Mouse (Mus musculus): Measurements from ENCODE around the gene Sesn1. TPM values are rescaled to one million over a fixed set of nuclear protein-coding genes. Genes with fewer than 3 reads are reported as not detected.

Gene Sesn1
- 15.9 and 20.8 TPM in 2 replicates for polyA plus RNA-seq (2012; rRNA removed)

DNA sequence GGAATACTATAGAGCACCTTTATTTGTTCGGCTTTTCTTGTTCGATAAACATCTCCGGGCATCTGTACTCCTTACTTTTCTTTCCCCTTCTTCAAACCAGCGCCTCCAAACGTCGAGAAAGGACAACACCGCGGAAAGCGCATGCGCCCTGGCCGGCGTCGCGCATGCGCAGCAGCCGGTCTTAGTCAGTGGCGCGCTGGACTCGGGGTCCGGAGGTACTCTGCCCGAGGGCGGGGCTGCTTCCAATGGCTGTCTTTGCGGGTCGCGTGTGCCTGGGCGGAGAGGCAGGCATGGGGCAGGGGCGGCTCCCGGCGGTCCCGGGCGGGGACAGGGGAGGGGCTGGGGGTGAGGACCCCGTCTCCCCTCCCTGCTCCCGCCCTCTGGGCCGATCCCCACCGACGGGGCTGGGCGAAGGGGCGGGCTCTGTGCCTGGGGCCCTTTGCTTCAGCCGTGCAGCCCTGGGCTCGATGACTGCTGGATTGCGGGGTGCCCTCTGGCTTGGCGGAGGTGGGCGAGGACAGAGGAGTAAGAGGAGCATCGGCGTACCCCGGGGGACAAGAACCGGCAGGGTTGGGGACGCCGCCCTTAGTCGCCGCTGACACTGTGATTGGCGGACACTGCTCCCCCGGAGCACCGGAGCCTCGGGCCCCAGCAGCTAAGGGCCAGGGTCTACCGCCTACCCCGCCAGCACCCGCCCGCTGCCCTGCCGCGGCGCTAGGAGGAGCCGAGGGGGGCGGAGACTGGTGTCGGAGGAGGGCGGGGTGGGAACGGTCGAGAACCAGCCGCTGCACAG, at the start of gene Sesn1, which contains the start of gene Cep57l1:
Sesn1 (plus strand) TSS at position 165 of the 793 bp plus-strand sequence.
Cep57l1 (minus strand) TSS at position 101 of the 793 bp plus-strand sequence.
- DNase-seq: peak; percentile 90
- TF ChIP-seq POLR2A (IDR thresholded peaks at IDR 0.05; ENCODE audit: borderline replicate concordance, extremely low read depth, low read depth, low read length) (peak; percentile 43; the same call in 1 of the 2 replicates), CTCF (IDR thresholded peaks at IDR 0.05; ENCODE audit: insufficient read depth, low read length) (no peak)
- Histone ChIP-seq H3K4me3 (replicated peaks; ENCODE audit: extremely low read depth, low read depth, low read length) (peak within 1 kb of the TSS; percentile 86), H3K4me1 (ENCODE audit: control insufficient read depth, insufficient read depth, low read length) (peaks cover 16% of the 10 kb centered on the region; the same call in 1 of the 2 replicates)
- under 1% methylated on average over 69 of the region's 69 CpGs for WGBS

- TF ChIP-seq POLR2A (IDR thresholded peaks at IDR 0.05; ENCODE audit: borderline replicate concordance, extremely low read depth, low read depth, low read length) (no peak), CTCF (IDR thresholded peaks at IDR 0.05; ENCODE audit: insufficient read depth, low read length) (no peak)
- no peak for DNase-seq
- Histone ChIP-seq H3K4me3 (replicated peaks; ENCODE audit: extremely low read depth, low read depth, low read length) (no peak overlapping the region), H3K4me1 (ENCODE audit: control insufficient read depth, insufficient read depth, low read length) (no peaks in the 10 kb centered on the region; the same call in 1 of the 2 replicates)
- 90% methylated on average over 3 of the region's 3 CpGs for WGBS
These were observed 48.9 kb upstream of the Sesn1 start for GRCm38 (mm10) chr10:41760866-41761265.

GRCm38 (mm10) chr10:41763741-41764385, 45.9 kb upstream of the Sesn1 start:
- no peak for DNase-seq
- Histone ChIP-seq H3K4me3 (replicated peaks; ENCODE audit: extremely low read depth, low read depth, low read length) (no peak overlapping the region), H3K4me1 (ENCODE audit: control insufficient read depth, insufficient read depth, low read length) (no peaks in the 10 kb centered on the region; the same call in 1 of the 2 replicates)
- WGBS: 51% methylated on average over 3 of the region's 3 CpGs
- TF ChIP-seq POLR2A (IDR thresholded peaks at IDR 0.05; ENCODE audit: borderline replicate concordance, extremely low read depth, low read depth, low read length) (no peak), CTCF (IDR thresholded peaks at IDR 0.05; ENCODE audit: insufficient read depth, low read length) (no peak)

GRCm38 (mm10) chr10:41765586-41765985, 44.1 kb upstream of the Sesn1 start:
- Histone ChIP-seq H3K4me1 (ENCODE audit: control insufficient read depth, insufficient read depth, low read length) (no peaks in the 10 kb centered on the region), H3K4me3 (replicated peaks; ENCODE audit: extremely low read depth, low read depth, low read length) (no peak overlapping the region)
- whole genome bisulfite sequencing: 95% methylated on average over 4 of the region's 4 CpGs
- TF ChIP-seq CTCF (IDR thresholded peaks at IDR 0.05; ENCODE audit: insufficient read depth, low read length) (no peak), POLR2A (IDR thresholded peaks at IDR 0.05; ENCODE audit: borderline replicate concordance, extremely low read depth, low read depth, low read length) (no peak)
- DNase-seq: no peak

DNA sequence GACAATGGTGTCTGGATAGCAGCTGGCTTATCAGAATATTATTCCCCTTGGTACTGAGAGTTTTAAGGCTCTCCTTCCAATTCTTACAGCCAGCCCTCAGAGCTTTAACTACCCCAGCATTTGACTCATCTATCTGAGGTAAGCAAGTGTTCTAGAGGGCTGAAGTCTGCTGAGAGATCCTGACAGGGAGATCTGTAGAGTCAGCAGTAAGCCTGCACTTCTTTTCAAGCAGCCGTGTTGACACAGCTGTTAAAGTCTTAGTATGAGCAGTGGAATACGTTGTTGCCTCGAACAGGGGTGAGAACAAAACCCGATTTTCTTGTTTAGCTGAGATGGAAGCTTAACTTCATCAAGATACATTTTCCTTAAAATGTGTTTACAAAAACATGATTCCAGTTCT, 43.5 kb upstream of the Sesn1 start:
- 69% methylated on average over 4 of the region's 4 CpGs for WGBS
- no peak overlapping the region for H3K4me3 ChIP-seq (replicated peaks; ENCODE audit: extremely low read depth, low read depth, low read length)
- H3K4me1 ChIP-seq (ENCODE audit: control insufficient read depth, insufficient read depth, low read length): no peaks in the 10 kb centered on the region
- DNase-seq: no peak
- TF ChIP-seq CTCF (IDR thresholded peaks at IDR 0.05; ENCODE audit: insufficient read depth, low read length): no peak
- no peak for TF ChIP-seq POLR2A (IDR thresholded peaks at IDR 0.05; ENCODE audit: borderline replicate concordance, extremely low read depth, low read depth, low read length)

DNA sequence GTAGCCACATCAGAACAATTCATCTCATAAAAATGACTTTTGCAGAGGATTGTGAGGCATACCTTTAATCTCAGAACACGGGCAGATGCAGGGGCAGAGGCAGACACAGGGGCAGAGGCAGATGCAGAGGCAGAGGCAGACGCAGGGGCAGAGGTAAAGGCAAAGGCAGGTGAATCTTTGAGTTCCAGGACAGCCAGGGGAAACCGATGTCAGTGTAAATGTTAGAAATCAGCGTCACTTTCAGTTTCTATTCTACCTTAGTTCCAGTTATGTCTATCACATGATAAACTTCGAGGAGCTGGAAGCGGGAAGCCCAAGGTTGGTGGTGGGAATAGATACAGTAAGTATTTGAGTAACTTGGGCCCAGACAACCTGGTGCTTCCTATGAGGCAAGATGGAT, 42.5 kb upstream of the Sesn1 start:
- no peak overlapping the region for H3K4me3 ChIP-seq (replicated peaks; ENCODE audit: extremely low read depth, low read depth, low read length)
- no peak for DNase-seq
- TF ChIP-seq CTCF (IDR thresholded peaks at IDR 0.05; ENCODE audit: insufficient read depth, low read length) (no peak), POLR2A (IDR thresholded peaks at IDR 0.05; ENCODE audit: borderline replicate concordance, extremely low read depth, low read depth, low read length) (no peak)
- no peaks in the 10 kb centered on the region for H3K4me1 ChIP-seq (ENCODE audit: control insufficient read depth, insufficient read depth, low read length)
- WGBS: 88% methylated on average over 6 of the region's 6 CpGs

DNA sequence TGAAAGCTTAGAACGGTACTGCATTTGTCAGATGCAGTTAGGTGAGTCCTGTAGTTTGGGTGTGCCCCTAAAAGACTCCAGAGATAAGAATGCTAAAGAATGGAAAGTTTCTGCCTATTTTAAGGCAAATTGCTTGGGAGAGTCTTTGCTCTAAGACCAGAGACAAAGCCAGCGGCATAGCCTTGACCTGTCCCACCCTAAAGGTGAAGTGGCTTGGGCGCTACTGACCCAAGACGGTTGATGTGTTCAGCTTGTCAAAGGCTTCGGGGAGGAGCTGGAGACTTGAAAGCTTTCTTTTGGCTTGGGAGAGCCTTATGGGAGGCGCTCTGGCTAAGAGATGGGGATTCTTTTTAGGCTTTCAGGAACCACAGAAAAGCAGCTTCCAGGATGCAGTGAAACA, 17.4 kb upstream of the Sesn1 start:
- WGBS: 96% methylated on average over 6 of the region's 6 CpGs
- no peak for DNase-seq
- Histone ChIP-seq H3K4me1 (ENCODE audit: control insufficient read depth, insufficient read depth, low read length) (no peaks in the 10 kb centered on the region), H3K4me3 (replicated peaks; ENCODE audit: extremely low read depth, low read depth, low read length) (no peak overlapping the region)
- no peak for TF ChIP-seq POLR2A (IDR thresholded peaks at IDR 0.05; ENCODE audit: borderline replicate concordance, extremely low read depth, low read depth, low read length)
- TF ChIP-seq CTCF (IDR thresholded peaks at IDR 0.05; ENCODE audit: insufficient read depth, low read length): no peak

DNA sequence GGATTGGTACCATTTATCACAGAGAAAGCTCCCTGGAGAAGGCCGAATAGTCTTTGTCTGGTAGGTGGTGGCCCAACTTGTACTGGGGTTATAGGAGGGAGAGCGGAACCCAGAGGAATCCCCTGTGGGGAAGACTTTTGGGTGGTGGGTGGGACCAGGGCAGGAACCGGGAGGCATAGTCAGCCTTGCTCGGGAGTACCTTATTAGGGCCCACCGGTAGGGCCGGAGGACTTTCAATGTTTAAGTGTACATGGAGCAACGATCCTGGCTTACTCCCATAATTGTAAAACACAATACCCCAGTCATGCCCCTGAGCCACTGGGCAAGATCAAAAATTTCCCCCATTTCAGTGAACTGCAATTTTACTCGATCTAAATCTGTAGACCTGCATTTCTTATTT, 12.5 kb upstream of the Sesn1 start:
- no peaks in the 10 kb centered on the region for H3K4me1 ChIP-seq (ENCODE audit: control insufficient read depth, insufficient read depth, low read length)
- WGBS: 97% methylated on average over 8 of the region's 8 CpGs
- no peak for TF ChIP-seq POLR2A (IDR thresholded peaks at IDR 0.05; ENCODE audit: borderline replicate concordance, extremely low read depth, low read depth, low read length)
- TF ChIP-seq CTCF (IDR thresholded peaks at IDR 0.05; ENCODE audit: insufficient read depth, low read length): no peak

GRCm38 (mm10) chr10:41803467-41803866, 6.3 kb upstream of the Sesn1 start:
- 98% methylated on average over 8 of the region's 8 CpGs for whole genome bisulfite sequencing
- no peak for DNase-seq
- H3K4me3 ChIP-seq (replicated peaks; ENCODE audit: extremely low read depth, low read depth, low read length): no peak overlapping the region
- no peak for TF ChIP-seq CTCF (IDR thresholded peaks at IDR 0.05; ENCODE audit: insufficient read depth, low read length)
- no peak for TF ChIP-seq POLR2A (IDR thresholded peaks at IDR 0.05; ENCODE audit: borderline replicate concordance, extremely low read depth, low read depth, low read length)
- no peaks in the 10 kb centered on the region for H3K4me1 ChIP-seq (ENCODE audit: control insufficient read depth, insufficient read depth, low read length)

More for the DNA sequence above, 12.5 kb upstream of the Sesn1 start:
- DNase-seq: no peak
- H3K4me3 ChIP-seq (replicated peaks; ENCODE audit: extremely low read depth, low read depth, low read length): no peak overlapping the region

All from lung, adult 2 months (tissue).